ENCODE assay signal across 11 mouse cellular contexts in genomic region chr8:47553613-47554012, GRCm38 (mm10). TPM values are rescaled to one million over a fixed set of nuclear protein-coding genes. Genes with fewer than 3 reads are reported as not detected.
DNase-seq lines count a peak whose midpoint lies in the region; ATAC-seq and TF ChIP-seq lines count a peak whose summit lies in the region.
"Had no signal": no experiment of that assay in that cellular context is flagged by ENCODE, and none has a peak within 500 bp of the region (broad histone marks: within the 10 kb centered on the region; RNA-seq: fewer than 3 reads in every experiment).

No protein-coding gene starts in this region.

- intact Hi-C loops in left cerebral cortex, adult 2 months (cut with DNase I) = loop anchor here (2.0 to 5.0 kb wide), 2 partner anchors 119 to 139 kb away; no protein-coding TSS in a partner anchor

- DNase-seq in cerebellum, postnatal 10 days = peak; percentile 6 to 16
- no peak for DNase-seq in left cerebral cortex, adult 2 months (ENCODE audit: extremely low spot score in 1 of 2, low spot score in 2 of 2)
- no peak for DNase-seq in left cerebral cortex, adult 9 months (ENCODE audit: low spot score in 2 of 2)
- DNase-seq in adrenal gland, postnatal 36 days = peak; percentile 23 to 47
- DNase-seq in ovary, postnatal 14 days (ENCODE audit: low spot score) = no peak
- no peak for DNase-seq in ovary, postnatal 36 days (ENCODE audit: low spot score)
- DNase-seq: left cerebral cortex, postnatal 4 days; right cerebral cortex, postnatal 4 days had no signal

- no peak overlapping the region for H3K27ac ChIP-seq in left cerebral cortex, adult 2 months
- H3K27ac ChIP-seq: hindbrain, embryonic 15.5 days had no signal

- TF ChIP-seq CTCF in left cerebral cortex, adult 2 months (IDR thresholded peaks at IDR 0.05) = peak; percentile 45

- ATAC-seq in cerebellum, adult (ENCODE audit: insufficient number of reproducible peaks, low FRiP score, low TSS enrichment) = no peak
- ATAC-seq in monocyte, adult 5-6 weeks (replicated peaks; ENCODE audit: insufficient number of reproducible peaks, low FRiP score, low TSS enrichment, poor library complexity, severe bottlenecking) = 0 out of 2 replicates have a peak, but pooled peaks have one; percentile 40

- no peak overlapping the region for H3K4me3 ChIP-seq in left cerebral cortex, adult 2 months
- H3K4me3 ChIP-seq: hindbrain, embryonic 15.5 days had no signal

RNA-seq across cellular contexts. Expression of gene Rwdd4a, which starts 20.1 kb away (rescaled TPM):
- total RNA-seq in left cerebral cortex, adult 2 months (2021) = 10 to 100 TPM; 35.9 to 38.1 TPM
- total RNA-seq in adrenal gland, postnatal 36 days (2021) = 10 to 100 TPM; 49.8 to 53.9 TPM
- 11.5 to 18.2 TPM (median 12.5 TPM) in 3 replicates for total RNA-seq in monocyte, adult 5-6 weeks (2017)

RNA-seq across cellular contexts. Expression of gene Trappc11, which starts 20.3 kb away (rescaled TPM):
- 10 to 100 TPM; 56.9 to 59.5 TPM for total RNA-seq in left cerebral cortex, adult 2 months (2021)
- 10 to 100 TPM; 35.5 to 41.4 TPM for total RNA-seq in adrenal gland, postnatal 36 days (2021)
- 58.1 to 65.5 TPM (median 63.3 TPM) in 3 replicates for total RNA-seq in monocyte, adult 5-6 weeks (2017)

Comparison
In these comparisons a context has a peak if more than half of its experiments do, and no peak if none do; other contexts are left out.
1. DNase-seq: peak in cerebellum, postnatal 10 days (2 of 2) and adrenal gland, postnatal 36 days (2 of 2); none in left cerebral cortex, adult 2 months (0 of 2), left cerebral cortex, adult 9 months (0 of 2), ovary, postnatal 14 days (single experiment) and ovary, postnatal 36 days (single experiment).